Mouse (Mus musculus): ENCODE data around the gene Ss18l2. TPM values are rescaled to one million over a fixed set of nuclear protein-coding genes. Genes with fewer than 3 reads are reported as not detected.

Ss18l2 gene
- polyA plus RNA-seq, 1 experiment from 2014 or later = 127 TPM

DNA sequence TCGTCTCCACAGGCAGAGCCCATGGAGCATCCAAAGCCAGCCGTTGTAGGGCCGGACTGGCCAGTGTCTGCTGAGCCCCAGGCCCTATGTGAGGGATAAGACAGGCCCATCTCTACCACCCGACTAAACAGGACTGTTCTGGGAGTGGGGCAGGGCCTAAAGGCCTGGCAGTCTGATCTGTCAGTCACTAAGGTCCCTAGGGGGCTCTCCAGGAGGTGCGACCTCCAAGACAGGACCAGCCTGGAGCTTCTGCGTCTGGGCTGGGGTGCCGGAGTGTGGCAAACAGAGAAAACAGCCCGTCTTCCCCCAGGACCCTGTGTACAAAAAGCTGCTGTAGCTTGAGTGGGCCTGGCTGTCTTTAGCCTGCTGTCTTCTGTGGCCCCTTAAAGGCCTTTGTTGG lies 51.7 kb downstream of the Ss18l2 start:
- no peak overlapping the region for H3K4me3 ChIP-seq (replicated peaks)
- no peak overlapping the region for H3K4me2 ChIP-seq
- no peaks in the 10 kb centered on the region for H3K27me3 ChIP-seq (replicated peaks)
- H3K9ac ChIP-seq = no peak overlapping the region
- H3K4me1 ChIP-seq = peaks cover 27% of the 10 kb centered on the region
- no peak for ATAC-seq (ENCODE audit: insufficient read depth, low FRiP score, low read depth)
- H3K36me3 ChIP-seq = peaks cover 22% of the 10 kb centered on the region
- WGBS = 68% methylated on average over 8 of the region's 8 CpGs
- H3K9me3 ChIP-seq = no peaks in the 10 kb centered on the region
- no peak overlapping the region for H3K27ac ChIP-seq

DNA sequence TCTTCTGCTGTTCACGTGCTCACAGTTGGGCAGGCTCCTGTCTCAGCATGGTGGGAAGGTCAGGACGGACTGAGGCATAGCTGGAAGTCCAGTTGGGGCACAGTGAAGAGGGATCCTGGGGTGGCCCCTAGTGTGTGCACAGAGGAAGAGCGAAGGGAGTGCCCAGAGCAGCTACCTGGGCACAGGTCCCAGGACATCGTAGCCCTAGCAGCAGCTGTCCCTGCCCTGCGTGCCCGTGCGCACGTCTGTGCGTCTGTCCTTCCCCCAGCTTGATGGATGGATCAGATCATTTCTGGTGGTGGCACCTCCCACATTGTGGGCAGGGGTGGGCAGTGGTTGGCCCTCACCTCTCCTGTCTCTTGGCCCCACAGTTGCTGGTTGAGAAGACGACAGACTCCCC lies 52.1 kb downstream of the Ss18l2 start:
- no peak for ATAC-seq (ENCODE audit: insufficient read depth, low FRiP score, low read depth)
- 84% methylated on average over 10 of the region's 10 CpGs for WGBS

DNA sequence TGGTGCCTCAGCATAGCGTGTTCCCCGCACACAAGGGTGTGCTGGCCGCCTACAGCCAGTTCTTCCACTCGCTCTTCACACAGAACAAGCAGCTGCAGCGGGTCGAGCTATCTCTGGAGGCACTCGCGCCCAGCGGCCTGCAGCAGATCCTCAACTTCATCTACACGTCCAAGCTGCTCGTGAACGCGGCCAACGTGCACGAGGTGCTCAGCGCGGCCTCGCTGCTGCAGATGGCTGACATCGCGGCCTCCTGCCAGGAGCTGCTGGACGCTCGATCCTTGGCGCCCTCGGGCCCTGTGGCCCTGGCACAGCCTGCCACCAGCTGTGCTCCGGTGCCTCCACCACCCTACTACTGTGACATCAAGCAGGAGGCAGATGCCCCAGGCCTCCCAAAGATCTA lies 52.6 kb downstream of the Ss18l2 start:
- Histone ChIP-seq H3K36me3 (peaks cover 24% of the 10 kb centered on the region), H3K9me3 (no peaks in the 10 kb centered on the region), H3K9ac (no peak overlapping the region), H3K4me1 (peaks cover 27% of the 10 kb centered on the region), H3K4me2 (no peak overlapping the region), H3K27me3 (replicated peaks) (no peaks in the 10 kb centered on the region), H3K27ac (no peak overlapping the region), H3K4me3 (replicated peaks) (no peak overlapping the region)
- 92% methylated on average over 25 of the region's 25 CpGs for WGBS
- no peak for ATAC-seq (ENCODE audit: insufficient read depth, low FRiP score, low read depth)

More for the DNA sequence above, 52.1 kb downstream of the Ss18l2 start:
- Histone ChIP-seq H3K4me3 (replicated peaks) (no peak overlapping the region), H3K4me1 (peaks cover 27% of the 10 kb centered on the region), H3K9ac (no peak overlapping the region), H3K27ac (no peak overlapping the region), H3K4me2 (no peak overlapping the region), H3K27me3 (replicated peaks) (no peaks in the 10 kb centered on the region), H3K9me3 (no peaks in the 10 kb centered on the region), H3K36me3 (peaks cover 20% of the 10 kb centered on the region)

Other genes with a start within 250 kb of the Ss18l2 start
- 8.1 and 12.1 TPM in 2 replicates for gene Cck, start 214.6 kb upstream of the Ss18l2 start, polyA plus RNA-seq (2015; fragmentation: Nextera tagmentation; extraction: Ambion mirVana)
- 0.17 and 0.23 TPM in 2 replicates for gene Lyzl4, start 68.2 kb upstream of the Ss18l2 start, polyA plus RNA-seq (2015; fragmentation: Nextera tagmentation; extraction: Ambion mirVana)
- gene Vipr1, start 67.6 kb upstream of the Ss18l2 start, polyA plus RNA-seq (2015; fragmentation: Nextera tagmentation; extraction: Ambion mirVana) = 1.6 and 2.6 TPM in 2 replicates
- 10.2 and 12.2 TPM in 2 replicates for gene Sec22c, start 4.8 kb upstream of the Ss18l2 start, polyA plus RNA-seq (2015; fragmentation: Nextera tagmentation; extraction: Ambion mirVana)
- gene Nktr, start 8.8 kb downstream of the Ss18l2 start, polyA plus RNA-seq (2015; fragmentation: Nextera tagmentation; extraction: Ambion mirVana) = 60.2 and 62.0 TPM in 2 replicates
- 18.9 and 20.8 TPM in 2 replicates for gene Zfp651, start 49.0 kb downstream of the Ss18l2 start, polyA plus RNA-seq (2015; fragmentation: Nextera tagmentation; extraction: Ambion mirVana)
- gene Klhl40, start 67.3 kb downstream of the Ss18l2 start, polyA plus RNA-seq (2015; fragmentation: Nextera tagmentation; extraction: Ambion mirVana) = 0.59 and 0.70 TPM in 2 replicates
- gene Hhatl, start 82.2 kb downstream of the Ss18l2 start, polyA plus RNA-seq (2015; fragmentation: Nextera tagmentation; extraction: Ambion mirVana) = 1.2 and 1.9 TPM in 2 replicates
- 0.46 and 0.77 TPM in 2 replicates for gene Ccdc13, start 129.1 kb downstream of the Ss18l2 start, polyA plus RNA-seq (2015; fragmentation: Nextera tagmentation; extraction: Ambion mirVana)
- gene Higd1a, start 148.0 kb downstream of the Ss18l2 start, polyA plus RNA-seq (2015; fragmentation: Nextera tagmentation; extraction: Ambion mirVana) = 241 and 244 TPM in 2 replicates
- gene Ackr2, start 188.0 kb downstream of the Ss18l2 start, polyA plus RNA-seq (2015; fragmentation: Nextera tagmentation; extraction: Ambion mirVana) = 0.45 and 0.48 TPM in 2 replicates
- gene Cyp8b1, start 206.0 kb downstream of the Ss18l2 start, polyA plus RNA-seq (2015; fragmentation: Nextera tagmentation; extraction: Ambion mirVana) = 0.15 and 0.35 TPM in 2 replicates
- gene Fam198a, start 240.7 kb downstream of the Ss18l2 start, polyA plus RNA-seq (2015; fragmentation: Nextera tagmentation; extraction: Ambion mirVana) = 6.4 and 9.0 TPM in 2 replicates

Data from stomach, embryonic 15.5 days (tissue).